Mouse (Mus musculus) T-helper 17 cell (primary cell): ENCODE measurements around the gene Cep250.
"Not testable (repeated sequence)": the region's sequence is repeated elsewhere in the genome, so short reads cannot be mapped to it uniquely, and the experiment has no call there.

Source experiments
- in situ Hi-C, 2 experiments: fragments of 300-600 bp; cut with MboI, MseI; formaldehyde crosslinking; loops; 1 replicate in 1 of 2; 2 replicates in 1 of 2; pipeline ENCODE4 v1.15.1; 2025; ENCODE audit warnings: high pct_unique_total_duplicates in 2 of 2

Gene Cep250

GRCm38 (mm10) chr2:155956134-155957059 lies at the start of gene Cep250:
Cep250 (plus strand) TSS chr2:155956458.
- in situ Hi-C loops, result no loop called here

DNA sequence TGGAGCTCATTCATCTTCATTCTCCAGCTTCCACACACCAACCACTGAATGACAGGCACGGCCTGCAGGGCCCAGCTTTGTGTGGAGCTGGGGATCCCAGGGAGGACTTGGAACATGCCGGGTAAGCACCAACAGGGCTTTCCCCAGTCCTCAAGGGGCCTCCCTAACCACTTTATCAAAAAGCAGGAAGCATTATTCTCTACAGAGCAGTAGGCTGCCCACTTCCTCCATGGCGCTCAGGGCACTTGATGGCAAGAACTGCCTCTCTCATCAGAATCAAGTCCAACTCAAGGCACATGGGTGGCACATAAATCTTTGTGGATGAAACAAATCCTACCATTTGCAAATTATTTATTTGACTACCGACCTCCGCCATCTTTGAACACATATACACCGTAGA lies 41.6 kb upstream of the Cep250 start:
- in situ Hi-C loops, result no loop called here

DNA sequence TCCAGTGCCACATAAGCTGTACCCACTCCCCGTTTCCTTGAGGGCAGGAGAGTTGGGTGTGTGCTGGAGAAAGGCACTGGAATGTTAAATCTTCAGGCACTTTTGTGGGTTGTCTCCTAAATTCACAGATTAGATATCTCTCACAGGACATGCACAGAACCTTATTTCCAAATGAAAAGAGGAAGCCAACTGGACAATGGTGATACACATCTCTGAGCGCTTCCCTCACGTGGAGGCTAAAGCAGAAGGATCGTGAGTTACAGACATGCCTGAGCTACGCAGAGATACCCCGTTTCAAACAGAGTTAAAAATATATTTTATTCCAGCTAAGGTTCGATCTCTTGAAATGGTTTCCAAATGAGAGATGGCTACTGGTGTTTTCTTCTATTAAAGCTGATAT lies 33.1 kb upstream of the Cep250 start:
- in situ Hi-C loops, result no loop called here

DNA sequence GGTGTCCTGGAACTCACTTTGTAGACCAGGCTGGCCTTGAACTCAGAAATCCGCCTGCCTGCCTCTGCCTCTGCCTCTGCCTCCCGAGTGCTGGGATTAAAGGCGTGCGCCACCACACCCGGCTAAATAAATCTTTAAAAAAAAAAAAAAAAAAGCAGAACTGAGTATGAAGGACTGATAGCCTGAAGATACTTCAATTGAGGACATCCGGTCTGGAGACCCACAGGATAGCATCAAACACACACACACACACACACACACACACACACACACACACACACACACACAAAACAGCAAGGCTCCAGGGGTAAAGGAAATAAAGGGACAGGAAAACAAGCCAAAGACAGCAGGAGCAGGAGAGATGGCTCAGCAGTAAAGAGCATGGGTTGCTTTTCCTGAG lies 31.0 kb upstream of the Cep250 start:
- in situ Hi-C loops, result not testable (repeated sequence)

GRCm38 (mm10) chr2:155928711-155929345 lies 27.4 kb upstream of the Cep250 start:
- in situ Hi-C loops, result no loop called here

DNA sequence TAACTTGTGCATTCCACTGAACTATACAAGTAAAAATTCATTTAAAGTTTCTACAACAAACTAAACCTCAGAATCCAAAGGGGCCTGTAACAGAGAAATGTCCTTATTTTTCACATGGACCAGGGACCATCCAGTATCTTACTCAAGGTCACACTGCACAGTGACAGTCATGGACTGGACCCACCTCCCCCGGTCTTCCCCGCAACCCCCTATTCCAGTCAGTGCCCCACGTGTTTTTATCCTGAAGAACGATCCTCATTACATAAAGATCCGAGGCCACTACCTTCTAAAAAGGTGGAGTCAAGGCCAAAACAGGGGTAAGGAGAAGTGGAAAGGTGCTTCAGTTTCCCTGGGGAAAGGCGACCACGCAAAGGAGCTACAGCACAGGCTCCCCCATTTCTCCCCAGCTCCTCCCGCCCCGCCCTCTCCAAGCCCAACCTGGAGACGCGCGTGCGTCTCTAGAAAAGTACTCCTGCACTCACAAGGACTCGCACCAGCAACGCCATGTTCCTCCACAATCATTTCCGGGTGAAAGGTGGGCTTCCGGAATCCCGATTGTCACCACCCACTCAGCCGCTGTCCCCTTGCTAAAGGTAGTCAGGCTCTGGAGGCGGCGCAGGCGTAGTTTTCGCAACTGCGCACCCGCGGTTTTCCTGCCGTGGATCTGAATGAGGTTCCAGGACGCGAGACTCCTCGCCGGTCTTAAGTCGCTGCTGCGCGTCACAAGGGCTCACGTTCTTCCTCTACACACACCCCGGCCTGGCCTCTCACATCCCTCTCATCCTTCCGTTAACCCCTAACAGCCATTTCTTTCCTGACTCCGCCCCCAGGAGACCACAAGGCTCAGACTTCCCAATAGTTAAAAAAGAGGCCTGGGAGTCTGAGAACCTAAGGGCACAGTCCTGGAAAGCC lies 26.5 kb upstream of the Cep250 start, which contains the start of gene Uqcc1:
Gene Uqcc1, minus strand, starts transcription at position 780 of the 912 bp plus-strand sequence.
- in situ Hi-C loops, result no loop called here

GRCm38 (mm10) chr2:155939897-155940529 lies 16.2 kb upstream of the Cep250 start:
- in situ Hi-C loops, result loop anchor here (5.0 kb wide), 1 partner anchor 88 kb away; no protein-coding TSS in a partner anchor

GRCm38 (mm10) chr2:155940681-155941080 lies 15.6 kb upstream of the Cep250 start, which contains the start of gene Gm15557:
Gm15557 (plus strand) TSS chr2:155940728.
- in situ Hi-C loops, result loop anchor here (5.0 kb wide), 1 partner anchor 88 kb away; no protein-coding TSS in a partner anchor

GRCm38 (mm10) chr2:155941697-155942442 lies 14.4 kb upstream of the Cep250 start:
- in situ Hi-C loops, result loop anchor here (5.0 kb wide), 1 partner anchor 90 kb away; no protein-coding TSS in a partner anchor

- in situ Hi-C loops, result loop anchor here (5.0 kb wide), 1 partner anchor 91 kb away; no protein-coding TSS in a partner anchor
These were observed 12.8 kb upstream of the Cep250 start for GRCm38 (mm10) chr2:155943463-155943862.

DNA sequence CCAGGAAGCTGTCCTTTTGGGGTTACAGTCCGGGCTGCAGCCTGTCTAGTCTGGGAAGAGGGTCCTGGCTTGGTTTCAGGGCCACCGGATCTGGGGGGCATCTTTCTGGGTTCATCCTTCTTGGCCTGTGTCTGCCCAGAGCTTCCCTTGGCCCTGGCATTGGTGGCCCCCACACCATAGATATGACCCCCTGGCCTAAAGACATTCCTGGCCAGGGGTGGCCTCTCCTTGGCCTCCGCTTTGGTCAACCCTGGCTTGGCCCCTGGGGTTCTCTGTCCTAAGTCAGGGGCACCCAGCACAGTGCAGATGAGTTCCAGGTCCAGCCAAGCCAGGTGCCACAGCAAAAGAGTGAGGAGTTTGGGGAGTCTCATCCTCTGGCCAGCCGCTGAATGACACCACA lies 11.6 kb upstream of the Cep250 start:
- in situ Hi-C loops, result loop anchor here (5.0 kb wide), 1 partner anchor 92 kb away; no protein-coding TSS in a partner anchor

DNA sequence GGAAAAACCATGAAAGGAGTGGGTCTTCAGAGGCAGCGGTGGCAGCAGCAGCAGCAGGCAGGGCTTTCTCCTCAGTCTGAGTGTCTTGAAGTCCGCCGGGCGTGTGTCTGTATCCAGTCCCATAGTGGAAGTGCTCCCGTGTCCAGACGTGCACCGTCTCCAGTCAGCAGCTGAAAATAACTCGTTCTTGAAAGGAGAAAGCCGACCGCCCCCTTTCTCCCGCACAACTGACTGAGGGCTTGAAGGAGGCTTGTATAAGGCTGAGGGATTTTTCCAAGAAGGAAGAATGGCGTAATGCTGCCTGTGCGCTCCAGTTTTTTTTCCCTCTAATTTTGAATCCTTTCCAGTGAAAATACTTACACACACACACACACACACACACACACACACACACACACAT lies 11.1 kb upstream of the Cep250 start, which contains the start of gene Gdf5:
Gene Gdf5, minus strand, starts transcription at position 244 of the 400 bp plus-strand sequence.
- in situ Hi-C loops, result no loop called here

DNA sequence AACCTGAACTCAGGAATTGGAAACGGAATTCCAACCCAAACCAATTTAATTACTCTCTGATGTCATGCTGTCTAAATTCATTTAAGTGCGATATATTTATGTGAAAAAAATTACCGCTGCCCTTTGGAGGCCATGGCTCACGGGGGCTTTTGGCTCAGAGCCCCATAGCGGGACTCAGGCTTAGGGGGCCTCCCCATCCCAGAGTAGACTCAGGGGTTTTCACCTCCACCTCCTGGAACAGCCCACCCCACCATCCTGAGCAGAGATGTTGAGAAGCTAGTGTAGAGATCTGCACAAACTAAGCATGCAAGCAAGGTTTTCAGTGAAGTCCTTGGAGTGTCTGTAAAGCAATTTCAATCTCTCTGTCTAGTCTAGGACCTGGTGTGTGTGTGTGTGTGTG lies 10.7 kb upstream of the Cep250 start:
- in situ Hi-C loops, result no loop called here

DNA sequence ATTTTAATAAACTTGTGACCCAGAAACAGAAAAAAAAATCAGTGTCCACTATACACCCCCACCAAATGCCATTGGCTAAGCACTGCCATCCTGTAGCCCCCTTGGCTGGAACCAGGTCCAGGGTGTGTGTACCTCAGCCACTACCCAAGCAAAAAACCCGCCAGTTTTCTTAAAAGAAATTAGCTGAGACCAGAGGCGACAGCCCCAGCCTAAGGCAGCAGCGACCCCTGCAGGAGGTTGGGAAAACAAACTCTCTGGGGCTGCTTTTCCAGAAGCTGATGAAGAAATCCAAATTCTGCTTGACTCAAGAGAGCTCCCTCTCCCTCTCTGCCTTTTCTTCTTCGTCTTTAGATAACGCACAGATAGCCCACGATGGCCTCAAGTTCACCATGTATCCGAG lies 10.2 kb upstream of the Cep250 start:
- in situ Hi-C loops, result no loop called here

- in situ Hi-C loops, result no loop called here
These were observed 9.8 kb upstream of the Cep250 start for GRCm38 (mm10) chr2:155946499-155946898.

GRCm38 (mm10) chr2:155947390-155948002 lies 8.8 kb upstream of the Cep250 start:
- in situ Hi-C loops, result no loop called here

- in situ Hi-C loops, result no loop called here
These were observed 6.9 kb upstream of the Cep250 start for GRCm38 (mm10) chr2:155949362-155949761.

GRCm38 (mm10) chr2:155952006-155952405 lies 4.3 kb upstream of the Cep250 start:
- in situ Hi-C loops, result no loop called here

- in situ Hi-C loops, result no loop called here
These were observed 3.7 kb downstream of the Cep250 start for GRCm38 (mm10) chr2:155959981-155960380.
